Mouse (Mus musculus) MEL (cell line): ENCODE measurements around the gene Slc17a7. TPM values are rescaled to one million over a fixed set of nuclear protein-coding genes. Genes with fewer than 3 reads are reported as not detected.

Experiments
- DNase-seq: peaks from one replicate; pipeline ENCODE4 v3.0.0; 2011; ENCODE audit warnings: low read depth, low spot score
- H3K27ac ChIP-seq: 2 replicates; pipeline ENCODE4 v1.5.1; 2012; ENCODE audit warnings: low read depth, mild to moderate bottlenecking, control low read depth, low read length, moderate library complexity; ENCODE audit not compliant: control insufficient read depth
- H3K27me3 ChIP-seq, 2 experiments: fragments of 150-350 bp in 1 of 2; sonication (generic) in 1 of 2; 2 replicates each; pipeline ENCODE4 v1.6.1; 2012; ENCODE audit warnings: low read length in 2 of 2, mild to moderate bottlenecking in 2 of 2, improper control_type of control experiment in 1 of 2, moderate library complexity in 1 of 2; ENCODE audit not compliant: insufficient read depth in 2 of 2, control insufficient read depth in 1 of 2
- H3K36me3 ChIP-seq, 2 experiments: 2 replicates each; pipeline ENCODE4 v1.6.1; 2012 to 2014; ENCODE audit warnings: low read length in 2 of 2, improper control_type of control experiment in 1 of 2, inconsistent platforms in 1 of 2, mild to moderate bottlenecking in 1 of 2; ENCODE audit not compliant: insufficient read depth in 2 of 2, control insufficient read depth in 1 of 2
- H3K4me1 ChIP-seq, 2 experiments: fragments of 150-350 bp in 1 of 2; sonication (generic) in 1 of 2; 2 replicates each; pipeline ENCODE4 v1.6.1; 2012; ENCODE audit warnings: low read length in 2 of 2, improper control_type of control experiment in 1 of 2, mild to moderate bottlenecking in 1 of 2; ENCODE audit not compliant: insufficient read depth in 2 of 2, control insufficient read depth in 1 of 2
- H3K4me3 ChIP-seq, 2 experiments: fragments of 150-350 bp in 1 of 2; sonication (generic) in 1 of 2; 2 replicates each; pipeline ENCODE4 v1.5.1; 2012; ENCODE audit warnings: low read depth in 2 of 2, low read length in 2 of 2, mild to moderate bottlenecking in 2 of 2, moderate library complexity in 2 of 2, control low read depth in 1 of 2, improper control_type of control experiment in 1 of 2; ENCODE audit not compliant: control insufficient read depth in 1 of 2, insufficient read depth in 1 of 2
- H3K79me2 ChIP-seq: 2 replicates; pipeline ENCODE4 v1.6.1; 2012; ENCODE audit warnings: mild to moderate bottlenecking, low read length, moderate library complexity; ENCODE audit not compliant: control insufficient read depth, poor library complexity, insufficient read depth
- H3K9ac ChIP-seq: 2 replicates; pipeline ENCODE4 v1.6.1; 2012; ENCODE audit warnings: low read depth, mild to moderate bottlenecking, control low read depth, low read length, moderate library complexity; ENCODE audit not compliant: control insufficient read depth, poor library complexity, severe bottlenecking
- H3K9me3 ChIP-seq: fragments of 150-350 bp; sonication (generic); replicated peaks from 2 replicates; pipeline ENCODE4 v1.6.1; 2012; ENCODE audit warnings: mild to moderate bottlenecking, low read length, improper control_type of control experiment, moderate library complexity; ENCODE audit not compliant: insufficient read depth
- ETS1 ChIP-seq: IDR thresholded peaks from 2 replicates; pipeline ENCODE4 v1.6.1; 2012; ENCODE audit warnings: low read depth, mild to moderate bottlenecking, inconsistent platforms, low read length, improper control_type of control experiment, moderate library complexity
- HCFC1 ChIP-seq: IDR thresholded peaks from 2 replicates; pipeline ENCODE4 v1.6.1; 2012; ENCODE audit warnings: low read depth, mild to moderate bottlenecking, inconsistent platforms, low read length, improper control_type of control experiment, moderate library complexity
- JUND ChIP-seq: IDR thresholded peaks from 2 replicates; pipeline ENCODE4 v1.6.1; 2011; ENCODE audit warnings: low read depth, mild to moderate bottlenecking, improper control_type of control experiment, low read length
- MAFK ChIP-seq: IDR thresholded peaks from 2 replicates; pipeline ENCODE4 v1.6.1; 2011; ENCODE audit warnings: low read depth, mild to moderate bottlenecking, low read length, improper control_type of control experiment, borderline replicate concordance
- MAZ ChIP-seq: IDR thresholded peaks from 2 replicates; pipeline ENCODE4 v1.6.1; 2012; ENCODE audit warnings: low read depth, mild to moderate bottlenecking, inconsistent platforms, low read length, improper control_type of control experiment
- MYB ChIP-seq: IDR thresholded peaks from 2 replicates; pipeline ENCODE4 v1.6.1; 2011; ENCODE audit warnings: mild to moderate bottlenecking, low read depth, low read length, improper control_type of control experiment
- MYC ChIP-seq: IDR thresholded peaks from 2 replicates; pipeline ENCODE4 v1.6.1; 2011; ENCODE audit warnings: low read depth, mild to moderate bottlenecking, low read length, improper control_type of control experiment, moderate library complexity
- NELFE ChIP-seq: IDR thresholded peaks from 2 replicates; pipeline ENCODE4 v1.6.1; 2011; ENCODE audit warnings: low read depth, low read length, improper control_type of control experiment
- POLR2A ChIP-seq, 2 experiments: IDR thresholded peaks; 2 replicates each; pipeline ENCODE4 v1.6.1; 2011 to 2012; ENCODE audit warnings: low read length in 2 of 2, mild to moderate bottlenecking in 2 of 2, control low read depth in 1 of 2, improper control_type of control experiment in 1 of 2, low read depth in 1 of 2, moderate library complexity in 1 of 2; ENCODE audit not compliant: control insufficient read depth in 1 of 2, insufficient read depth in 1 of 2, poor library complexity in 1 of 2
- POLR2AphosphoS2 ChIP-seq: IDR thresholded peaks from 2 replicates; pipeline ENCODE4 v1.6.1; 2011; ENCODE audit warnings: low read length, improper control_type of control experiment
- POLR2AphosphoS5 ChIP-seq: IDR thresholded peaks from 2 replicates; pipeline ENCODE4 v1.6.1; 2012; ENCODE audit warnings: low read depth, borderline replicate concordance, mild to moderate bottlenecking, inconsistent platforms, low read length, moderate library complexity, mixed read lengths
- RCOR1 ChIP-seq: IDR thresholded peaks from 2 replicates; pipeline ENCODE4 v1.6.1; 2012; ENCODE audit warnings: low read depth, mild to moderate bottlenecking, inconsistent platforms, low read length, improper control_type of control experiment
- SIN3A ChIP-seq: IDR thresholded peaks from 2 replicates; pipeline ENCODE4 v1.6.1; 2012; ENCODE audit warnings: low read length, improper control_type of control experiment, inconsistent platforms
- SMC3 ChIP-seq: IDR thresholded peaks from 2 replicates; pipeline ENCODE4 v1.6.1; 2011; ENCODE audit warnings: low read depth, low read length, improper control_type of control experiment
- TAL1 ChIP-seq: IDR thresholded peaks from 2 replicates; pipeline ENCODE4 v1.6.1; 2012; ENCODE audit warnings: mild to moderate bottlenecking, inconsistent platforms, low read length, moderate library complexity, mixed read lengths
- TCF12 ChIP-seq: IDR thresholded peaks from 2 replicates; pipeline ENCODE4 v1.6.1; 2014; ENCODE audit warnings: low read depth, mild to moderate bottlenecking, inconsistent platforms, low read length, improper control_type of control experiment, moderate library complexity
- UBTF ChIP-seq: IDR thresholded peaks from 2 replicates; pipeline ENCODE4 v1.6.1; 2012; ENCODE audit warnings: low read depth, mild to moderate bottlenecking, inconsistent platforms, low read length, improper control_type of control experiment, moderate library complexity, borderline replicate concordance; ENCODE audit not compliant: insufficient read depth
- ZC3H11A ChIP-seq: IDR thresholded peaks from 2 replicates; pipeline ENCODE4 v1.6.1; 2012; ENCODE audit warnings: low read depth, mild to moderate bottlenecking, inconsistent platforms, low read length, improper control_type of control experiment
- polyA plus RNA-seq, 2 experiments: library from polyadenylated mRNA; stranded (reverse) in 1 of 2; unstranded in 1 of 2; fragments of >175 nt in 1 of 2; fragments of >200 nt in 1 of 2; gene quantifications; 2 replicates each; pipeline versions ENCODE4 v1.2.1 to v1.2.4; 2012; ENCODE audit warnings: low replicate concordance in 2 of 2, low read depth in 1 of 2; ENCODE audit not compliant: insufficient read length in 2 of 2, insufficient read depth in 1 of 2, missing spikeins in 1 of 2
- total RNA-seq: library from RNA; depleted of rRNA; stranded (reverse); fragments of 300-350 nt; gene quantifications from 2 replicates; pipeline ENCODE4 v1.2.3, GENCODE M21; 2012

The Slc17a7 gene
- total and polyA plus RNA-seq, 3 experiments, result 0.23 to 1.0 TPM; not detected in 1

DNA sequence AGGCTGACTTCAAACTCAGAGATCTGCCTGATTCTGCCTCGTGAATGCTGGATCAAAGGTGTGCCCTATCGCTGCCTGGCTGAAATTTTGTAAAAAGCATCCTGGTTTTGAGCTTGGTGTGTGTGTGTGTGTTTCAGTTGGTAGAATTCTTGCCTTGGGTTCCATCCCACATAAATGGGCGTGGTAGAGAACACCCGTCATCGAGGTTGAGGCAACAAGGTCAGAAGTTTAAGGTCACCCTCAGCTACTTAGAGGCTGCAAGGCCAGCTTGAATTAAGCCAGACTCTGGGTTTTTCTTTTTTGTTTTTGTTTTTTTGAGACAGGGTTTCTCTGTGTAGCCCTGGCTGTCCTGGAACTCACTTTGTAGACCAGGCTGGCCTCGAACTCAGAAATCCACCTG, 45.4 kb upstream of the Slc17a7 start:
- TF ChIP-seq HCFC1 (no peak), SIN3A (no peak), POLR2AphosphoS2 (no peak), MYC (no peak), SMC3 (no peak), UBTF (no peak), RCOR1 (no peak), ETS1 (no peak), NELFE (no peak), TAL1 (no peak), ZC3H11A (no peak), MAFK (no peak), MYB (no peak), POLR2AphosphoS5 (no peak), TCF12 (no peak), JUND (no peak)
- DNase-seq, result no peak
- H3K4me3 ChIP-seq, result no peak overlapping the region
- peaks cover 3 to 17% of the 10 kb centered on the region in 2 experiments; a peak in 3 of 4 replicates for H3K36me3 ChIP-seq
- peaks cover 17% of the 10 kb centered on the region for H3K79me2 ChIP-seq
- H3K27me3 ChIP-seq, result no peaks in the 10 kb centered on the region
- H3K4me1 ChIP-seq, result peaks cover 3 to 28% of the 10 kb centered on the region in 2 experiments
- H3K27ac ChIP-seq, result no peak overlapping the region
- no peak overlapping the region for H3K9ac ChIP-seq
- H3K9me3 ChIP-seq, result no peaks in the 10 kb centered on the region

DNA sequence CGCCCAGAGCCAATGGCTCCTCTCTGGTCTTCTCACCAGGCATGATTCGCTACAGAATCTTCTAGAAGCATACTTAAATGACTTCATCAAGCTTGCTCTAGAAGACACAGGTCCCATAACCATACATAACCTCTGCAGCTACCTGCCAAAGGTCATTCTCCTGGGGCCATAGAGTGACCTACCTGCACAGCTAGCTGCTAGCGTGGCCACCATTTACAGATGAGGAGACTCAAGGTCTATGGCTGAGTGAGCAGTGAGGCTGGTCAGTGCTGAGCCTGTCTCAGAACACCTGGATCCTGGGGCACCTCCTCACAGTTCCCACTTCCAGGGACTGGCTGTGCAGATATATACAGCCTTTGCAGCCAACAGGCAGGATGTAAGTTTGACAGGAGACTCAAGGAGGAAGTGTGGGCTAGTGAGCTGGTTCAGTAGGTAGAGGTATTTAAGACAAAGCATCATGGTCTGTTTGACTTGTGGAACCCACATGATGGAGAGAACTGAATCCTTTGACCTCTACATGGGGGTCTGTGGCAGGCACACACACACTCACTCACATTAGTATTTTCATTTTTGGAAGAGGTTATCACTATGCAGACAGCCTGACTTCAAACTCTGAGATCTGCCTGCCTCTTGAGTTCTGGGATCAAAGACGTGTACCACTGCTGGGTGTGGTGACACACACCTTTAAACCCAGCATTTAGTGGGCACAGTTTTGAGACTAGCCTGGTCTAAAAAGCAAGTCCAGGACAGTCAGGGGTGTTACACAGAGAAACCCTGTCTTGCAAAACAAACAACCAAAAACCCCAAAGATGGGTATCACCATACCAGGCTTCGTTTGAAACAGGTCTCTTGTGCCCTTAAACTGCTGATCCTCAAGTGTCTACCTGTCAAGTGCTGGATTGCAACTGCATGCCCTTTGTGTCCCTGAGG, 43.7 kb upstream of the Slc17a7 start:
- no peak for TF ChIP-seq MAZ
- TF ChIP-seq POLR2A (IDR thresholded peaks at IDR 0.05; ENCODE audit: control insufficient read depth in 1 of 2, insufficient read depth in 1 of 2, low read depth in 1 of 2, low read length in 2 of 2, poor library complexity in 1 of 2), result peak in 1 of 2 experiments; percentile 26; a peak in 1 of 4 replicates
- peaks cover 3 to 13% of the 10 kb centered on the region in 2 experiments; a peak in 3 of 4 replicates for H3K36me3 ChIP-seq
- DNase-seq, result peak; percentile 57
- no peak overlapping the region for H3K4me3 ChIP-seq
- H3K9ac ChIP-seq, result no peak overlapping the region
- peaks cover 0 to 22% of the 10 kb centered on the region in 2 experiments; a peak in 2 of 4 replicates for H3K4me1 ChIP-seq
- no peaks in the 10 kb centered on the region for H3K9me3 ChIP-seq
- H3K79me2 ChIP-seq, result peaks cover 25% of the 10 kb centered on the region
- H3K27ac ChIP-seq, result no peak overlapping the region; the same call in 1 of the 2 replicates
- no peaks in the 10 kb centered on the region for H3K27me3 ChIP-seq
